Mouse (Mus musculus) cerebellum, postnatal 14 days (tissue): ENCODE measurements around the gene Phf8.
A peak's percentile ranks its signal among the peaks of the same experiment; 100 is the strongest.
"Not testable (repeated sequence)": the region's sequence is repeated elsewhere in the genome, so short reads cannot be mapped to it uniquely, and the experiment has no call there.

Source experiments
- DNase-seq, 2 experiments: peaks; one replicate each; pipeline ENCODE4 v3.0.0; 2021; ENCODE audit warnings: mixed read lengths in 2 of 2

Phf8 gene

GRCm38 (mm10) chrX:151520458-151521322 is at the start of gene Phf8:
TSS of gene Phf8 (plus strand) at chrX:151520672.
- peak; percentile 96 to 98 for DNase-seq

GRCm38 (mm10) chrX:151488128-151488527 is 32.3 kb upstream of the Phf8 start:
- no peak for DNase-seq

GRCm38 (mm10) chrX:151493269-151493668 is 27.2 kb upstream of the Phf8 start:
- not testable (repeated sequence) for DNase-seq

GRCm38 (mm10) chrX:151496596-151496995 is 23.9 kb upstream of the Phf8 start:
- DNase-seq: no peak

GRCm38 (mm10) chrX:151508536-151508935 is 11.9 kb upstream of the Phf8 start:
- no peak for DNase-seq

- no peak for DNase-seq
Observed at GRCm38 (mm10) chrX:151509906-151510305, 10.6 kb upstream of the Phf8 start.

- DNase-seq: no peak
Observed at GRCm38 (mm10) chrX:151513066-151513465, 7.4 kb upstream of the Phf8 start.

- DNase-seq: no peak
Observed at GRCm38 (mm10) chrX:151513694-151514093, 6.8 kb upstream of the Phf8 start.

- no peak for DNase-seq
Observed at GRCm38 (mm10) chrX:151518181-151518580, 2.3 kb upstream of the Phf8 start.

GRCm38 (mm10) chrX:151520127-151520457 is 380 bp upstream of the Phf8 start:
- no peak for DNase-seq

- DNase-seq: peak; percentile 28 to 31
Observed at GRCm38 (mm10) chrX:151521786-151522522, 1.5 kb downstream of the Phf8 start.

GRCm38 (mm10) chrX:151553356-151553755 is 32.9 kb downstream of the Phf8 start:
- no peak for DNase-seq

- no peak for DNase-seq
Observed at GRCm38 (mm10) chrX:151575166-151575565, 54.7 kb downstream of the Phf8 start.

GRCm38 (mm10) chrX:151643386-151643785 is 122.9 kb downstream of the Phf8 start:
- DNase-seq: no peak

GRCm38 (mm10) chrX:151653744-151654143 is 133.3 kb downstream of the Phf8 start:
- DNase-seq: no peak

- DNase-seq: no peak
Observed at GRCm38 (mm10) chrX:151674492-151675171, 154.2 kb downstream of the Phf8 start.
